Mouse (Mus musculus): ENCODE results near the gene Adat2.

The Adat2 gene

GRCm38 (mm10) chr10:13596866-13597265 is 44.2 kb downstream of the Adat2 start:
- DNase-seq: no peak

GRCm38 (mm10) chr10:13597491-13597890 is 44.8 kb downstream of the Adat2 start:
- no peak for DNase-seq

GRCm38 (mm10) chr10:13600926-13601325 is 48.2 kb downstream of the Adat2 start:
- DNase-seq: no peak
